Mouse (Mus musculus): Measurements from ENCODE around the gene Cntnap2. TPM values are rescaled to one million over a fixed set of nuclear protein-coding genes. Genes with fewer than 3 reads are reported as not detected.

Gene Cntnap2
- total RNA-seq, 4 experiments from 2014 or later, result not detected

DNA sequence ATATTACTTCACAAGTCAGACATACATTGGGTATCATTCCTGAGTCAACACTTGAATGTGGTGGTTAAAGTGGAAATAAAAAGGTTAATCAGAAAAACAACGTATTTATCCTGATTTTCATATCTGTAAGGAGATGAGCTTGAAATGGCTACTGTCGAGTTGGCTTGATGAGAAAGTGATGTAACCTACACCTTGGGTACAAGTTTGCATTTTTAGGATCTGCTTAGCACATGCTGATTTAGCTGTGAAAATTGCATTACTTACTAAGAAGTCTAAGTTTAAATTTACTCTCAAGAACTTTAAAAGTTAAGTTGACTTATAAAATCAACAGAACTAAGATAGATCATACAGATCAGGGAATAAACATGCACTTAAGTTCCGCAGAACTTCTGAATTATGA is 879.1 kb downstream of the Cntnap2 start:
- no peak for DNase-seq (ENCODE audit: low spot score)

DNA sequence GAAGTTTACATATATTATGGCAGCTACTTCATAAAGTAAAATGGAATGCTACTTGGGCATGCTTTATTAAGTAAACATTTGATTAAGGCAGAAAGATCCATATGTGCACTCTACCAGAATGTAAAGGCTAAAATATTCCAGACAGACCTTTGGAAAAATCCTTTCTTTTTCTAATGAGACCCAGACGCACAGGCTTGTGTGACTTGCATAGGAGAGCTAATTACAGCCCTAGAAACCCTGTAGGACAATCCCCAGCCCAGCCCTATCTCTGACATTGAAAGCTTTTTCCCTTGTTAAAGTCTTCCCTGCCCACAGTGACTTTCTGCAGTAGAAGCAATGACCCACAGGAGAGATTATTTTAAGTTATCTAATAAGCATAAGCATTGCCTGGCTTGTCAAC is 879.6 kb downstream of the Cntnap2 start:
- no peak for DNase-seq (ENCODE audit: low spot score)

DNA sequence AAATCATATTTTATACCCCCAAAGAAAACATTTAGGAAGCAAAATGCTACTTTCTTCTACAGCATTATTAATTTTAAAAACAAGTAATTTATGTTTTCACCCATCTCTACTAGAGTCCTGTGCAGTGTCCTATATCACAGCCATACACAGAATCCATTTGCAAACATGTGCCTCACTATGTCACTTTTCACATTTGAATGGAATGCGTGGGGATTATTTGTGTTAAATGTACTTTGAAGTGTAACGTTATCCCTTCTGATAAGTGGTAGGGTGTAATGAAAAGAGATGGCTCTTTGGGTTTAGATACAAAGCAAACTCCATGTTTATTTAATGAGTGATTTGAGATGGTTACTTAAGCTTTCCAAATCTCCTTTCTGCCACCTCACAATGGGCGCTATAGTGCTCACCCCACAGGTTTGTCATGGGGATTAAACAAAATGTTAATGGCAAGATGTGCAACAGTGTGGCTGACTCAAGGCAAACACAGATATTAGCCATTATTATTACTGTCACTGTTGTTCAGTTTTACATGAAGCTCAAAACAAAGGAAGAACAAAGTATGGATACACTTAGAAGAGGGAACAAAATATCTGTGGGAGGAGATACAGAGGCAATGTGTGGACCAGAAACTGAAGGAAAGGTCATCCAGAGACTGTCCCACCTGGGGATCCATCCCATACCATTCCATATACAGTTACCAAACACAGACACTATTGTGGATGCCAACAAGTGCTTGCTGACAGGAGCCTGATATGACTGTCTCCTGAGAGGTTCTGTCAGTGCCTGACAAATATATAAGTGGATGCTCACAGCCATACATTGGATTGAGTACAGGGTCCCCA is 886.2 kb downstream of the Cntnap2 start:
- DNase-seq (ENCODE audit: low spot score), result no peak

DNA sequence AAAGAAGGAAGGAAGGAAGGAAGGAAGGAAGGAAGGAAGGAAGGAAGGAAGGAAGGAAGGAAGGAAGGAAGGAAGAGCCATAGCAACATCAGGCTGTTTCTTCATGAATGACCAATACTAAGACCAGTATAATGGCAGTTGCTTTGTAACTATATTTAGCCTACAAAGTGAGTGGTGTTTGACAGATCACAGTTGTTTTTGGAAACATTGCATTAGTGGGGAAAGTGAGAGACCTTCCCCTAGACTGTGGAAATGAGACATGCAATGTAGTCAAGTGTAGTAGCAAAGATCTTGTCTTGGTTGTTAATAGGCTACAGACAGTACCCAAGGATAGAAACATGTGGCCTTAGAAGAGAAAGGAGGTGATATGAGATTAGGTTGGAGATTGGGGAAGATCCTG is 895.6 kb downstream of the Cntnap2 start:
- DNase-seq (ENCODE audit: low spot score), result no peak

DNA sequence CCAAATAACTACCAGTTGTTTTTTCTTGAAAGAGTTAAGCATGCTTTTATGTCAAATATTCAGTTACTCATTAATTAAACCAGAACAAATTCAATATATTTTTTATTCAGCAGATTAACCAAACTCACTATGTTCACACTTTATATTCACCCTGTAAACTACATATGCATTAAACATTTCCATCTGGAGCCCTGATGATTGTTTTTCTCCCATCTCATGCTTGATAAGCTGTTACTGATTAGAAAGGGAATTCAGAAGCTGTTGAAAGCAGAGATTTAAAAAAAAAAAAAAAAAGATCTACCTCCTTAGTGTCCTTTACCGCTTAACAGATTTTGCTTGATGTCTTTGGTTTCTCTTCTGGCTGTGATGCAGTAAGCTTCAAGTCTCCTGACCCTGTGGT is 905.3 kb downstream of the Cntnap2 start:
- no peak for DNase-seq (ENCODE audit: low spot score)

DNA sequence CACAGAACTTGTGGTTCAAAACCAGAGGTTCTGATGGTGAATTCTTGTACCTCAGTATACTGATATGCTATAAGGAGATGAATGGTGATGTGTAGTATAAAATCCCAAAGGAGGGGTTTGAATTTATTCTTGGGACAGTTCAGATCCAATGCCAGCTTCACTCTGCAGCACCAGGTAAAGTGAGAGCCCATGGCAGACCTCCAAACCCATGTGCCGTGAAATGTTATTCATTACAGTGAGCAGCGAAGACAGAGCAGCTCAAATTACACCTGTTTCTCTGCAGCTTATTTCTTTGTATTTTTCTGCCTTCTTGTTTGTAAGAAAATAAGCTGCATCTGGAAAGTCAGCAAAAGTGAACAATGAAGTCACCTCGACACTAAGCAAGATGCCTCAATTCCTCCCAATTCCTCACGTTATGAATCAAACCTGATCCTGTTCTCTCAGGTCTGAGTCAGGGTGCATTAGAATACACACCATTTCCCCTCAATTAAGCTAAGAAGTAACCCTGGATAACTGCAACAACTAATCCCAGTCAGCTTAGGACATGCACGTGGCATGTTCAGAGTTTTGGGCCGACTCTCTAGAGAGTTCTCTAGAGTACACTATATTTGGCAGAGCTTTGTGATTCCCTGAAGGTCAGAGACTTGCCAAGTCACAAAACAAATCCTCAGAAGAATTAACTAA is 915.5 kb downstream of the Cntnap2 start:
- no peak for DNase-seq (ENCODE audit: low spot score)

DNA sequence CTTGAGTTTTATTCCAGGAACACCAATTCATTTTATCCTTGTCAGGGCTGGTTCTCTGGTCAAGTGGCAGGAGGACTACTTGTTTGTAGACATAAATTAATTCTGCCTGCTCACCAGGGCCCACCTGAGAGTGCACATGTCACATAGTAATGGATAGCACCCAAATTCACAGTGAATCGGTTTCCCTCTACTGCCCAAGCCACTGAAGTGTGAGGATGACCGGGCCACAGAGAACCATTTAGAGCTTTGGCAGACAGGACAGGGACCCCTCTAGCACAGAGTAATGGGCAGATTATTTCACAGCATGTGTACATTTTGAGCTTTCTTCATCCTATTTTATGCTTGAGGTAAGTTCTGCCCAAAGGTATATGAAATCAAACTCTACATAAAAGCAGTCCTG is 920.0 kb downstream of the Cntnap2 start:
- no peak for DNase-seq (ENCODE audit: low spot score)

DNA sequence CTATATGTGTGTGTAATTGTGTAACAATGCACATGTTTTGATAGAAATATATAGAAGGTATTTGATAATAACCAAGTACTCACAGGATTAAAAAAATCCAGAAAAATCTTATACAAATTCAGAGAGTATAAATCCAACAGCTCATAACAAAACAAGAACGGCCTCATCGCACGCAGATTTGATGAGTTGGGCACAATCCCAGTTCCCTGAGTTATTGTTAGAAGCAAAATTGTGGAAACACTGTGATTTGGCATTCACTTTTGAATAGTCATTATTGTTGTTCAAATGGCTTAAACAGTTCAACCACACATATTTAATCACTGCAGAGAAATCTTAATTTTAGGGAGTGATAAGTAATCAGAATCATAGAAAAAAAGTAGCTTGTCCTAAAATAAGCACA is 928.9 kb downstream of the Cntnap2 start:
- DNase-seq (ENCODE audit: low spot score), result no peak

DNA sequence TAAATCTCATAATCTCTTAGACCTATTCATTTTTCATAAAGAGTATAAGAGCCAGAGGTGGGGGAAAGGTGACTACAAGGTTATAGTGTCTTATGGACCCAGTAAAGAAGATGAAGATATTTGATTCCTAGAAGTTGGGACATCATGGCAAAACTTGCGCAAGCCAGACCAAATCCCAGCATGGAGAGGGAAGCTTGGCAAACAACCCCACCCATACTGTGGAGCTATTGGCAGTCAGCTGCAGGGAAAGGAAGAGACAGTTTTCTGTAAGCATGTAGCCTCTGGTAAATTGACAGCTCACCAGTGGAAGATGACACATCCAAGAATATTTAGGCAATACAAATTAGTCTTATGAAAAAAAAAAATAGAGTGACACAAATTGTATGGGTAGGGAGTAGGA is 931.9 kb downstream of the Cntnap2 start:
- DNase-seq (ENCODE audit: low spot score), result no peak

DNA sequence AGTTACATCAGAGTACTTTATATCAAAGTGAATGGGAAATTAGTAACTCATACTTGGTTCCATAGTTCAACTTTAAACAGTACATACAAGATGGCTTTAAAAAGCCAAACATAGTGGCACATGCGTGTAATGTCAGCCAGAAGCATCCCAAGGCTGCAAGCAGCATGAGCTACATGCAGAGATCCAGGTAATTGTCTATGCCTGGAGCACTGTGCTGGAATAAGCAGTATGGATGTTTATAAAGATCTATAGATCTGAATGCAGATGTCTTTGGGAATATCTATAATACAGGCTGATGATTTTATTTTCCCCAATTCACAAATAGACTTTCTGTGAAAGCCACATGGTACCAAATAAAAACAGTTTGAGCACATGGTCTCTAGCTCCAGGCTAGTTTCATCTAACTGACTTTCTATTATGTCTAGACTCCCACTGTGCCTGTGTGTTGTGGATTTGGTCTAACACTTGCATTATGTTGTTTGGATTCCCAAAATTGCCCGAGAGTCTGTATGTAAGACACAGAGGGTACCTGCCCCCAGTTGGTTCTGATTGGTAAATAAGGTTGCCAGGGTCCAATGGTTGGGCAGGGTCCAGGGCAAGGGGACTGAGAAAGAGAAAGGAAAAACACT is 963.5 kb downstream of the Cntnap2 start:
- DNase-seq (ENCODE audit: low spot score), result no peak

DNA sequence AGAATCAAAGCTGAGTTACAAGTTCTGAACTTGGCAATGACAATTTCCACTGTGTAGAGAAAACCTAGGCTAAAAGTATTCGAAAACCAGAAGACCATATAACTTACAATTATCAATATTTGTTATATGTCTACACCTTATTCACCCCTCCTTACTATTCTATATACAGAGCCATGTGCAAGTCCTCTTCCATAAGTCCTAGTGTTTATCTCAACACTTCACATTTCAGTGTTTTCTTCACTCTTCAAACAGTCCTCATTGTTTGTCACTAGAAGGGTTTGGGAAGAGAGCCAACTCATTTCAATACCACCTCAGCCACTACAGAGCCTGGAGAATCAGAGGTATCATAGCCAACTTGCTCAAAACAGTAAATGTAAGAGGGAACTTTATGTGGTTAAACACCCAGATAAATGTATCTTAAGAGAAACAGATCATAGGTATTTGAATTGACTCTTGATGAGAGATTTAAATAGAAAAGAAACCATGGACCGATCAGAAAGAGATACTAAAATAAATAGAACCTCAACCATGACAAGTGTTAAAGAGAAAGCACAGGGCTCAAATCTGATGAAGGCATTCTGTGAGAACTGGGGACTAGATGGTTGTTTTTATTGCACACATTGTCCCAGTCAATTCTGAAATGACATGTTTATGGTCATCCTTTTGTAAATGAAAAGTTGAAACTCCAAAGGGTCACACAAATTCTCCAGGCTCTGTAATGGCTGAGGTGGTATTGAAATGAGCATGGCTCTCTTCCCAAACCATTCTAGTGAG is 972.9 kb downstream of the Cntnap2 start:
- DNase-seq (ENCODE audit: low spot score), result no peak

DNA sequence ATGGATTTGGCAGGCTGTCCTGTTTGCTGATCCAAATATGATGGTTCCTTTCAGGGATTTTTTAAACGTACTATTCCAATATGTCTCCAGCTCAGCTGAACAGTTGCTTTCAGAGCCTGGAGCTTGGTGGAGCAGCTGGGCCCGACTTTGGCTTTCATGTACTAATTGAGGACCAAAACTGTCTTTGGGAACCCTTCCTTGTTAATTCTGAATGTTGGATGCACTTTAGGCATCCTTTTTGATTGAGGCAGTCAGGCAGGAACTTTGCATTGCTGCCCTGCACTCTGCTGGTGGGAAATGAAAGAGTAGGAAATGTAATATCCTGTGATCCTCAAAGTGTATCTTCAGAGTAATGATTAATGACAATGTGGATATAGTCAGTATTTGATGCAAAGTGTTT is 974.0 kb downstream of the Cntnap2 start:
- no peak for DNase-seq (ENCODE audit: low spot score)

DNA sequence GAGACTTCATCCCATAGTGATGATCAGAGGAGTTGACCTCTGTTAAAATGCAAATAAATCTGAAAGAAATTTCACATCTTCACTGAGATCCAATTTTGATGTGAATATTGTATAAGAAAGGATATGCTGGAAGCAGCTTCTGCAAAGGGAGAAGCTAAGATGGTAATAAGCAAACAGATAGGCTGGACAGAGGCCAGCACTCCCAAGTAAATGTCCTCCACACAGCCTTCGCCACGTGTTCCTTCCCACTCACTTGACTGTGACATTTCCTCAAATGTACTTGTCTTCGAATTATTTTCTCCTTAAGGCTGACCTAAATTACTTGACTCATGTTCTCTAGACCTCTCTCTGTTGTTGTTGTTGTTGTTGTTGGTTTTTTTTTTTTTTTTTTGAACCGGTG is 981.5 kb downstream of the Cntnap2 start:
- no peak for DNase-seq (ENCODE audit: low spot score)

DNA sequence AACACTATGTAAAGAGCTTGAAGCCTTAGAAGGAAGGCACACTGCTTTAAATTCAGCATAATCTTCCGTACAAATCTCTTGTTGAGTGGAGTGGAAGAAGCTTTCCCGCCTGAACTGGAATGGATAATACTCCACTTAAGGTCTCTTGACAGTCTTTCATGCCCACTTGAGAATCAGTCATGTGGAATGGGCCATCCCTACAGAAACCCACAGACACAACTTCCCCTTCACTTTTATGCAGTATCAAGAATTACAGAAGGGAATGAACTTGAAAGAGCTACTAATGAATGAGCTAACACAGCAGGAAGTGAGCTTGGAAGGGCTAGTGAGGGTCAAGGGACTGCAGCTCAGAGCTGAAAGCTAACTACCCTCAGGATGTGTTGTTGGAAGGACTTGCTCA is 1021.1 kb downstream of the Cntnap2 start:
- no peak for DNase-seq (ENCODE audit: low spot score)

DNA sequence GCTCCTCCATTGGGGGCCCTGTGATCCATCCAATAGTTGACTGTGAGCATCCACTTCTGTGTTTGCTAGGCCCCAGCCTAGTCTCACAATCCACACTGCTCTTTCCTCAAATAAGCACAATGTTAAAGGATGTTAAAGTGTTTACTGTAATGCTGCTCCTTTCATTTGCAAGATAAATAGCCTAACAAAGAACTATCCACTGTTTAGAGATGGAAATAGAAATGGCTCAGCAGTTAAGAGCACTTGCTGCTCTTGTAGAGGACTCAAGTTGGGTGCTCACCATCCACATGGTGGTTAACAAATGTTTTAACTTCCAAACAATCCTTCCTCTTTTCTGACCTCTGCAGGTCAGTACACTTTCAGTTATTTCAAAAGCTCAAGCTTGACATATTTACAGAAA is 1022.3 kb downstream of the Cntnap2 start:
- DNase-seq (ENCODE audit: low spot score), result no peak

DNA sequence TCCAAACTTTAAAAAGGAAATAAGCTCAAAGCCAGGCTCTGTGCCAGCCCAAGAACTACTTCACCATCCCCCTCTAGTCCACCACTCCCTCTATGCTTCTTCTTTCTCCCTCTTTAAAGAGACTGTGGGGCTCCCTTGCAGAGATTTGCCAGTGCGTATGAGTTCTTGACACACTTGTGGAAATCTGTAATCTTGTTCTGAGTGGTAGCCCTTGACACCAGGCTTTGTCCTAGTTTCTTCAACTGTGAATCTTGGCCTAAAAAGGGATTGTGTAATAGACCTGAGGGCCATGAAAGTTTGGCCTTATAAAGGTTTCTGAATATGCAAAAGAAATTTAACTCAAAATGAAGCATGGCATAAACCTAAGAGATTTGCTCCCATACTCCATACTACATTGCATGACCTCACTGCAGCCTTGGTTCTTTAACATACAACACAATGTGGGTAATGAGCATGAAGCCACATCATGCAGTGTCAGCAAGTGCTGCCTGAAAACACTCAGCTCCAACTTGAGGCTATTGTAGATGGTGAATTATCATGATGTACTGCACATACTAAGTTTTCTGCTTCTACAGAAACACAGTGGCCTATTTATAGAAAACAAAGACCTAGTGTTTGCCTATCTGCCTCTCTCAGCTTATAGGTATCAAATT is 1084.2 kb downstream of the Cntnap2 start:
- DNase-seq (ENCODE audit: low spot score), result no peak

DNA sequence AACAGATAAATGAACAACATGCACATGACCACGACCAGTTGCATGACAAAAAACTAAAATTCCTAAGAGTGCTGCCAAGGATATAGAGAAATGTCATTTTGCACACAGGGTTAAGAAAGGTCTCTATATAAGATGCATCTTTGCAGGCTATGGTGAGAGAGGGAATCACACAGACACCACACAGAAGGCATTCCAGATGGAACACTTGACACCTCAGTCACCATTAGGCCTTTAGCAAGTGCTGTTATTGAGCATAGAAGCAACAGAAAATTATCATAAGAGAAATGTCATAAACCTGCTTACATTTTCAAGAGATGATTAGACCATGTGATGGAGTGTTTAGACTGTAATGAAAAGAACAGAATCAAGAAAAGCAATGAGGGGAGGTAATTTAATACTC is 1107.7 kb downstream of the Cntnap2 start:
- DNase-seq (ENCODE audit: low spot score), result no peak

DNA sequence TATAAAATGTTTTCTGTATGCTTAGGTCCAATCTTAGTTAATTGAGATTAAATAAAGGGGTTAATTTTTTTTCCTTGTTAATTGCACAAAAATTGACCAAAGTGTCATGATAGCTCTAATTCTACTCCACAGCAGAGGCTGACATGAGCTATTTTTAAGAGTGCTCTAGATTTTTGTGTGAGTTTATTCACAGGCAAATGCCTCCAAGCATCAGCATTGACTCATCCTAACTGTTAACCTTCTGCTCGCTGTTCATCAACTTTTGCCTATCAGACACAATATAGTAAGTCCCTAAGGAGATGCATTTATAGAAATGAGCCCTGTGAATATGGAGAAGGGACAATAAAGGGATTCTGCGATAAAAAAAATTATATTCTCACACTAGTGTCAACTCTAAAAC is 1138.1 kb downstream of the Cntnap2 start:
- DNase-seq (ENCODE audit: low spot score), result no peak

DNA sequence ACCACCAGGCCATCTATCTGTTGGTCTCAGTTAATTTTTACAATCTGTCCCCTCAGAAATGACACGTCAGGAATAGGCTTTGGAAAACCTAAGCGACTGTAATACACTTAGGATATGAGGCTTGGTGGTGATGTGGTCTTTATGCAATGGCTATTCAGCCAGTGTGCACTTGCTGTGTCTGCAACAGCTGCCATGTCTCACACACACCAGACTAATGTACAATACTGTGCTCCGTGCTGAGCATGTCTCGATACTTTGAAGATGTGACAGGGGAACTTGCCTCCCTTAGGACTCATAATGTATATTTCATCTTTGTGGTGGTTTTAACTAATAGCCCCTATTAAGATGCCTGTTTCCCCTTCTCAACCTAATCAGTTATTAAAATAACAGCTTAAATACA is 1142.7 kb downstream of the Cntnap2 start:
- DNase-seq (ENCODE audit: low spot score), result no peak

DNA sequence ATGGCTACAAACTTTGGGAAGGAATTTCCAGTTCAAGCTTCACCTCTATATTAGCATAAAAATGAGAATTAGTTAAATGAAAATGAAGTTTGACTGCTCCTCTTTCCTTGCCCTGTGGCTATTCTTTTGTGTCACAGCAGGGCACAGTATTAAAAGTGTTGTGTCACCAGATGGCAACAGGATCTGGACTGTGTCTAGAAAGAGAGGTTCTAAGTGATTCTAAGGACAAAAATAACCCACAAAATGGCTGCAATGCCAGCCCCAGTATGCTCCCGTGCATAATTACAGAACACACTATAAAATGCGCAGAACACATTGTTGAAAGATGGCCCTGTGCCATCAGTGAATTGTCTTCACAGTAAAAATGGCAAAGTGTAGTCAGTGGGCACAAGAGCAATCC is 1146.4 kb downstream of the Cntnap2 start:
- DNase-seq (ENCODE audit: low spot score), result no peak

DNA sequence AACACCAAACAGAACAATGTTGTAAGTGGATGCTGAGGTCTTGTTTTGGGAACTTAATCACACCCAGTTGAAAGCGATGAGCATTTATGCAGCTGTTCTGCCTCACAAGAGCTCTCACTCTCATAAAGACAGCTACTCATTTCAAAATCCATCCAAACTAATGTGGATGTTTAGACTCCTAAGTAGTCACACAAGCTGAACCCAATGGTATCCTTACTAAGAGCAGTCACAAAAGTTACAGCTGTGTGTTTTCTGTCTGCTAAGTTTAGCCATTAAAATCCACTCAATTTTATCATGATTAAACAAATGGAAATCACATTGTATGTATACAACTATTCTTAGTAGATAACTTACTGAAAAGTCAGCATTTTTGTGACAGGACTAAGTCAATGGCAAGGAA is 1173.7 kb downstream of the Cntnap2 start:
- DNase-seq (ENCODE audit: low spot score), result no peak

DNA sequence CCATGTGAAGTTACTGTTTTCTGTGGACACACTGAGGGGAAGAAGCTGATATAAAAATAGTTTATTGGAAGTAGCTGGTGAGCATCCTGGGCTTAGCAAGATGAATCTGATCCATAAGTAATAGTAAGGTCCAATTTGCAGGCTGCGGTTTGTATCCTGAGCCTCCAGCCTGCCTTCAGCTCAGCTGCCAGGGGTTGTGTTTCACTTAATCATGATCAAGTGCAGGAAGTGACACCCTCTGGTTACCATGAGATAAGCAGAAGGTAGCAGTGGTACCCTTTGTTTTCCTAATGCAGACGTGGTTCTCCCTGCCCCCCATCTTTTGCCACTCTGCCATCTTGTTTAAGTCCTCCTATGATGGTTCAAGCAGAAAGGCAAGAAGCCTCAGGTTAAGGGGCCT is 1181.2 kb downstream of the Cntnap2 start:
- no peak for DNase-seq (ENCODE audit: low spot score)

Measured in heart, adult 8-10 months (tissue).